Mouse (Mus musculus) spleen, adult 2 months (tissue): Measurements from ENCODE around the gene Naxd.

Source experiments
- CTCF ChIP-seq: fragments of 200-500 bp; IDR thresholded peaks from 2 replicates; pipeline ENCODE4 v1.5.1; 2011; ENCODE audit warnings: mild to moderate bottlenecking, inconsistent platforms; ENCODE audit not compliant: insufficient read depth, insufficient read length, insufficient replicate concordance; ENCODE audit errors: extremely low read depth
- POLR2A ChIP-seq: fragments of 200-500 bp; IDR thresholded peaks from 2 replicates; pipeline ENCODE4 v1.6.1; 2011; ENCODE audit warnings: low read depth, low read length, inconsistent platforms

DNA sequence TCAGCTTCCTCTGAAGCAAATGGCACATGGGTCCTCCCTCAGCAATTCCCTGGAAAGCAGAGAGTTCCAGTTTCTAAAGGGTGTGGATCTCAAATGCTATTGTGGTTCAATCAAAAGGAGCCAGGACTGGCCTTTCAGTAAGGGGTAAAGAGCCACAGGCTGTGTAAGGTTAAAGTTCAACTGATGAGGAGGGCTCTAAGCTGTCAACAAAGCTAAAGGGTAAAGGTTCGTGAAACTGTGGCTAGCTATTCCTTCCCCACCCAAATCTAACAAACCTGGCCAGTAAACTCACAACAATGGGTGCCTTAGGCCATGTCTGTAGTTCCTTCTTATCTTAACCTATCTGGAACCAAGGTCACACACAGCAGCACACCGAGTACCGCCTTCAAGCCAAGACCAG, 15.4 kb upstream of the Naxd start:
- TF ChIP-seq POLR2A (no peak), CTCF (no peak)
